Mouse (Mus musculus): ENCODE results near the gene Dmwd.

The Dmwd gene

DNA sequence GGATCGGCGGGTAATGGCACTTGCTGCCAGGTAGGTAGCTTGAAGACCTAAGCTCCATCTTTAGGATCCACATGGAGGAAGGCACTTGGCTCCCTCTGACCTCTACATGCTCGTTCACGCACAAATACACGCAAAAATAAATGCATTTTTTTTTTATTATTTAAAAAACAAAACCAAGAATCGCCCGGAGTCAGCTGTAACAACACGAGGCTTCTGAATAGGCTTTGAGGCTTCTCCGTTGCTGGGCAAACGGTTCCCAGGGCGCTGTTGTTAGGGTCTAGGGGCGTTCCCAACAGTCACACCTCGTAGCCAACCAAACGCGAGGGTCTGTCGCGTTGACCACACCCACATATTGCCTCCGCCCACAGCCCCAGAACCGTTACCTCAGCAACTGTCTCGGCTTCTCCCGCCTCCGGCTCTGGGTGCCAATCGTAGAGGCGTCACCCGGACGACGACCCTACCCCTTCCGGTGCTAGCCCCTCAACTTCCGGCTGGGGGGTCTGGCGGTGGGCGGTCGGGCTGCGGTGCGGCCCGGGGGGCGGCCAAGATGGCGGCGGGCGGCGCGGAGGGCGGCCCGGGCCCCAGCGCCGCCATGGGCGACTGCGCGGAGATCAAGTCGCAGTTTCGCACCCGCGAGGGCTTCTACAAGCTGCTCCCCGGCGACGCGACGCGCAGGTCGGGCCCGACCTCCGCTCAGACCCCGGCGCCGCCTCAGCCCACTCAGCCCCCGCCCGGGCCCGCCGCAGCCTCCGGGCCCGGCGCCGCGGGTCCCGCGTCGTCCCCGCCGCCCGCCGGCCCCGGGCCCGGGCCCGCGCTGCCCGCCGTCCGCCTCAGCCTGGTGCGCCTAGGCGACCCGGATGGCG lies at the start of gene Dmwd:
Gene Dmwd, plus strand, starts transcription at position 505 of the 863 bp plus-strand sequence.
- DNase-seq (ENCODE audit: low read depth, low spot score): peak; percentile 95

GRCm38 (mm10) chr7:19028067-19028466 lies 48.0 kb upstream of the Dmwd start:
- DNase-seq (ENCODE audit: low read depth, low spot score): no peak

GRCm38 (mm10) chr7:19029084-19029653 lies 46.9 kb upstream of the Dmwd start:
- peak; percentile 43 for DNase-seq (ENCODE audit: low read depth, low spot score)

DNA sequence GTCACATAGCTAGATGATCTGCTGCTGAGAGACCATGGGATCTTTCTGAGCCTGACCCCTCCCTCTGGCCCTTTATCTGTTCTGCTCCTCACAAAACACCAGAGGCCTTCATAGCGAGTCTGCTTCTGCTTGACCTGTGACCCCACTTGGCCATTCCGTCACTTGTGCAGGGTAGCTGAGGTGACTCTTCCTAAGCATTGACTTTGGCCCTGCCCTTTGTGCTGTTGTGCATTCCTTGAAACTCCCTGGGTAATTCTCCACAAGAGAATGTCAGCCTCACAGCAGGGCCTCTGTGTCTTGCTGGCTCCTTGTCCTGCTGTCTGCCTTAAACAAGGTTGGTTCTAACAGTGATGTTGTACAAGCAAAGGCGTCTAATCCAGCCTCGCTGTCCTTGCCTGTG lies 44.4 kb upstream of the Dmwd start:
- no peak for DNase-seq (ENCODE audit: low read depth, low spot score)

DNA sequence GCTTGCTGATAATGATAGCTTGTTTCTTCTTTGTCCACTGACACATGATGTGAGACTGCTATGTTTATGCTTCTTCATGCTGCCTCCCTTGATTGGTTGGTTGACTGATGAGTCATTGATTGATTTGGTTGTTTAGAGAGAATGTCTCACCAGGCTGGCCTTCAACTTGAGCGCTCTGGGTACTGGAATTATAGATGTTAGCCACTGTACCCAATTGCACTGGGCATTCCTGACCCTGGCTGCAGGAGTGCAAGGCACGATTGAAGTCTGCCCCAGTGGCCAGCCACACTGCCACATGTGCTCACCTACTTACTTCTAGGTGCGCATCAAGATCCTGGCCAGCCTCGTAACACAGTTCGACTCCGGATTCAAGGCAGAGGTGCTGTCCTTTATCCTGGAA lies 31.4 kb upstream of the Dmwd start:
- DNase-seq (ENCODE audit: low read depth, low spot score): no peak

DNA sequence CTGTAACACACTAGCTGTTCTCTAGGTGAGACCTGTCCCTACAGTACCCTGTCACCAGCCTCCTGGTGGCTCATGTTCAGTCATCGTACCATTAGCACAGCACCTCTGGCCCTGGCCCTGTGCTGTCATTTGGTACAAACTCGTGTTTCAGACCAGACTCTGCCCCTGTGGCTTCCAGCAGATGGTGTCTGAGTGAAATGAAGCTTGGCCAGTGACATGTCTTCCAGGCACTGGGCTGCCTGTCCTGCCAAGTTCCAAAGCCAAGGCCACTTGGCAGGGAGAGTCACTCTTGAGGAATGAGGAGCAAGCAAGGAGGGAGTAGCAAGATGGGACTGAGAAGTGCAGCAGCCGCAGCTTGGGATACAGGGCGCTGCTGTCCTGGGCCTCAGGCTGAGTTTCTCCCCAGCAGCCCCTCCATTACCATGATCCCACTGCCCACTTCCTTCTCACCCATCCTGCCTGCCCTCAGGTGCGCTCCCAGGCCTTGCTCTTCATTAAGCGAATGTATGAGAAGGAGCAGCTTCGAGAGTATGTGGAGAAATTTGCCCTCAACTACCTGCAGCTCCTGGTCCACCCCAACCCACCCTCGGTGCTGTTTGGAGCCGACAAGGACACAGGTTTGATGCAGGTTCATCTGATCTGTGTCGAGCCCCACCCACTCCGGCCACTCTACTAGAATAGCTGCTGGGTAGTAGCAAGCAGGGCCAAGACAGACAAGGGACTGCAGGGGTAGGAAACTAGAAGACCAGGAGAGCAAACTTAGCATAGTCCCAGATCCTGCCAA lies 29.5 kb upstream of the Dmwd start:
- DNase-seq (ENCODE audit: low read depth, low spot score): no peak

- no peak for DNase-seq (ENCODE audit: low read depth, low spot score)
Observed at GRCm38 (mm10) chr7:19048006-19048527, 28.0 kb upstream of the Dmwd start.

GRCm38 (mm10) chr7:19049252-19049651 lies 26.8 kb upstream of the Dmwd start:
- no peak for DNase-seq (ENCODE audit: low read depth, low spot score)

- no peak for DNase-seq (ENCODE audit: low read depth, low spot score)
Observed at GRCm38 (mm10) chr7:19050172-19050571, 25.9 kb upstream of the Dmwd start.

DNA sequence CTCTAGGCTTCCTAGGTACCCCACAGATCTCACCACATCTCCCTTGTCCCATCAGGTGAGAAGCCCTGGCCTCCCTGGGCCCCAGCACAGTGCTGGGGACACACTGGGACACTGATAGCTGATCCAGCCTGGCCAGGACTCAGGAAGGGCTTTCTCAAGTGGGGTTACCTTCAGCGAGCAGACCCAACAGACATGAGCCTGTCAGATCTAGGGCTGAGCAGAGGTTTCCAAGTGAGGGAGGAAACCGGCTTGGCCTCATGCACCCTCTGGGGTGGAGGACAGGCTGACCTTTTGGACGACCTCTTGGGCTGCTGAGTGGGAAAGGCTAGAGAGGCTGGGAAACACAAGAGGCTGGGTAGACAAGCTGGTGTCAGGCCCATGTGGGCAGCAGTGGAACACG lies 24.9 kb upstream of the Dmwd start:
- DNase-seq (ENCODE audit: low read depth, low spot score): no peak

DNA sequence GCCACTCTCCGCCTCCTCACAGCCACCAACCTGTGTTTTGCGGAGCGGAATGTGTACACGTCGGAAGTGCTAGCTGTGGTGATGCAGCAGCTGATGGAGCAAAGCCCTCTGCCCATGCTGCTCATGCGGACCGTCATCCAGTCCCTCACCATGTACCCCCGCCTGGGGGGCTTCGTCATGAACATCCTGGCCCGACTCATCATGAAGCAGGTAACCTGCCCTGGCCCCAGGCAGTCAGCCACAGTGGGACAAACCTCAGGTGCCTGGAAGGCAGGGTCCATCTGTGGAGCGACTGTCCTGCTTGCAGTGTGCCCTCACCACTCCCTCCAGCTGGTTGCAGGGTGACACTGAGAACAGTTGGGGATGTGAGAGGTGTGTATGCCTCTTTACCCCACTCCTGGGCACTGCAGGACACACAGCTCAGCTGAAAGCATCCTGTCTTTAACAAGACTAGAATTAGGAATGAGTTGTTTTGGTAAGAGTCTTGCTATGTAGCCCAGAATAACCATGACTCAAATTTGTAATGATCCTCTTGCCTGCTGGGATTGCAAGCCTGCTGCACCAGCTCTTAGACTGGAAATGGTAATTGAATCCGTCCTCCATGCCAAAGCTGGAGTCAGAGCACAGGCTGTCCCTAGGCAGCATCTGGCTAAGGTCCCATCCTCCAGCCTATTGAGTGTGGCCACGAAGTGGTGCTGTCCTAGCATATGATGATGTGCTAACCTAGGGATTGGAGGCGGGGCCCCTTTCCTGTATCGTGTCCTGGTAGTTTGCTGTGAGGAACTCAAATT lies 23.5 kb upstream of the Dmwd start:
- DNase-seq (ENCODE audit: low read depth, low spot score): no peak

GRCm38 (mm10) chr7:19053136-19053532 lies 22.9 kb upstream of the Dmwd start:
- no peak for DNase-seq (ENCODE audit: low read depth, low spot score)

DNA sequence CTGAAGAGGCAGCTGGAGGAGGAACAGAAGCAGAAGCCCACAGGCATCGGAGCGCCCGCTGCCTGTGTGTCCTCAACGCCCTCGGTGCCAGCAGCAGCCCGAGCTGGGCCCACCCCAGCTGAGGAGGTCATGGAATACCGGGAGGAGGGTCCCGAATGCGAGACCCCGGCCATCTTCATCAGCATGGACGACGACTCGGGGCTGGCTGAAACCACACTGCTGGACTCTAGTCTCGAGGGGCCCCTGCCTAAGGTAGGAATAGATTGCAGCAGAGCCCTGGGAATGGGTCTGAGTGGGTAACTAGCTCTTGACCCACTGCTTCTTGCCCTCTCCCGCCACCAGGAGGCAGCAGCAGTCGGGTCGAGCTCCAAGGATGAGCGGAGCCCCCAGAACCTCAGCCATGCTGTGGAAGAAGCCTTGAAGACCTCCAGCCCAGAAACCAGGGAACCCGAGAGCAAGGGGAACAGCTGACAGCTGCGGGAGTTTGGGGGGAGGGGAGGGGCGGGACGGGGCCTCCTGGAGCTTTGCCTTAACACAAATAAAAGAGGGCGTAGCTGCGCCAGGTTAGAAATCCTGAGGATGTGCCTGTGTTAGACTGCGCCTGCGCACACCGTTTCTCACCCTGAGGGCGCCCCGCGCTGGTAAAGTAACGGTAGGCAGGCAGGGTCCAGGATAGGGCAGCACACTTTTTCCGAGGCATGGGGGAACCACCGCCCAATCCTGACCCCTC lies 21.8 kb upstream of the Dmwd start, which contains the start of gene Rsph6a:
Gene Rsph6a, plus strand, starts transcription at position 644 of the 730 bp plus-strand sequence.
- DNase-seq (ENCODE audit: low read depth, low spot score): peak; percentile 56

DNA sequence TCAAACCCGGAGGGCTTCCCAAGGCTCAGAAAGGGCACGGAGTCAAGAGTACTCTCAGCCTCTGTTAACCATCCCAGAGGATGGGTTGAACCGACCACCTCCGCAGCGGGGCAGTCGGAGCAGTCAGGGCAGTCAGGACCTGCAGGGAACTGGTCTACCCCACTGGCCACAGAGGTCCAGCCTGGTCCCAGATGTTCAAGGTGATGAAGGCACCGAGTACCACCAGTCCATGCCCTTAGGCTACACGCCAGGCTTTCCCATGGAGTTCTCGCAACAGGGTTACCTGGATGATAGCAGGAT lies 21.3 kb upstream of the Dmwd start:
- no peak for DNase-seq (ENCODE audit: low read depth, low spot score)

DNA sequence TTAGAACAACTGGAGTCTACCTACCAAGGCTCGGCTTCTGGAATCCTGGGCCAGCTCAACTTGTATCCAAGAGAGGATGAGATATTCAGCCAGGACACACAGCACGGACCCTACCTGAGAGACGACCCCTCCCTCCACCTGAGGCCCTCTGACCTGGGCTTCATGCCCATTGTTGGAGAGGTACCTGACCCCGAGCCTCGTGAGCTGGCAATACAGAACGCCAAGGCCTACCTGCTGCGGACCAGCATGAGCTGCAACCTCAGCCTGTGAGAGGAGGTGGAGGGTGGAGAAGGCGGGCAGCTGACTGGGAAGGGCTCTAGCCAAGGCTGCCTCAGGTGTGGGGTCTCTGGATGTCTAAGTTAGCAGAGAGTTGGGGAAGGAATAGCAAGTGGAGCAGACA lies 20.9 kb upstream of the Dmwd start:
- DNase-seq (ENCODE audit: low read depth, low spot score): no peak

DNA sequence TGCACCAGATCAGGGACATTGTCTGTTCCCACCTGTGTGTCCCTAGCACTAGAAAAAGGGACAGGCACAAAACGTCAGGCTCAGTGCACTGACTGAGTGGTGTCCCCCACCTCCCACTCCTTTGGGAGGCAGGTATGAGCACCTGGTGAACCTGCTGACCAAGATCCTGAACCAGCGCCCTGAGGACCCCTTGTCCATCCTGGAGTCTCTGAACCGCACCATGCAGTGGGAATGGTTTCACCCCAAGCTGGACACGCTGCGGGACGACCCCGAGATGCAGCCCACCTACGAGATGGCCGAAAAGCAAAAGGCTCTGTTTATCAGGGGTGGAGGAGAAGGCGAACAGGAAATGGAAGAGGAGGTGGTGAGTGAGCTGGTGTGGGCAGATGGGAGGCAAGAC lies 18.6 kb upstream of the Dmwd start:
- DNase-seq (ENCODE audit: low read depth, low spot score): no peak

DNA sequence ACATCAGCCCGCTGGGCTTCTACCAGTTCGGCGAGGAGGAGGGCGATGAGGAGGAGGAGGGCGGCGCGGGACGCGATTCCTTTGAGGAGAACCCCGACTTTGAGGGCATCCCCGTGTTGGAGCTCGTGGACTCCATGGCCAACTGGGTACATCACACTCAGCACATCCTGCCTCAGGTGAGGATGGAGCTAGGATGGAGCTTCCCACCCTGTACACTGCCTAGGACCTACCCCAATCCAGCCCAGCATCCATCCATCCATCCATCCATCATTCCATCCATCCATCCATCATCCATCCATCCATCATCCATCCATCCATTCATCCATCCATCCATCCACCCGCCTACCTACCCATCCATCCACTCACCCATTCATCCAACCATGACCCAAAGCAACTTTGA lies 10.1 kb upstream of the Dmwd start:
- no peak for DNase-seq (ENCODE audit: low read depth, low spot score)

- no peak for DNase-seq (ENCODE audit: low read depth, low spot score)
Observed at GRCm38 (mm10) chr7:19067063-19067462, 9.0 kb upstream of the Dmwd start.

DNA sequence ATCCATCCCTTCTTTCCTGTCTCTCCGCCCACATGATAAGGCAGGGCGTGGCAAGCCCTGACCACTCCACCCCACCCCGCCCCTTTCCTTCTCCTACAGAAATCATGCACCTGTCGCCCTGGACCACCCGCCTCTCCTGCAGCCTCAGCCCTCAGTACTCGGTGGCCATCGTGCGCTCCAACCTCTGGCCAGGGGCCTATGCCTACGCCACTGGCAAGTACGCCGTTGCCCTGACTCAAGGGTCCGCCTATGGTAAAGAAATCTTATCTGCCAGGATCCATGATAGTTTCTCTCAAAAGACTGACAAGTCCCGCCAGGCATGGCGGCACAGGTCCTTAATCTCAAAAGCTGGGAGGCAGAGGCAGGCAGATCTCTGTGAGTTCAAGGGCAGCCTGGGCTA lies 8.1 kb upstream of the Dmwd start:
- DNase-seq (ENCODE audit: low read depth, low spot score): no peak

- no peak for DNase-seq (ENCODE audit: low read depth, low spot score)
Observed at GRCm38 (mm10) chr7:19068707-19069106, 7.3 kb upstream of the Dmwd start.

- DNase-seq (ENCODE audit: low read depth, low spot score): no peak
Observed at GRCm38 (mm10) chr7:19069500-19069899, 6.5 kb upstream of the Dmwd start.
